Mouse (Mus musculus): Measurements from ENCODE around the gene 4933427I04Rik.

GRCm38 (mm10) chr4:123912431-123912830 lies 53.0 kb downstream of the 4933427I04Rik start:
- TF ChIP-seq CTCF (IDR thresholded peaks at IDR 0.05; ENCODE audit: low read depth): no peak
- TF ChIP-seq EP300 (IDR thresholded peaks at IDR 0.05; ENCODE audit: low read depth): no peak
